Mouse (Mus musculus) heart, adult 2 months (tissue): ENCODE measurements around the gene Gm20431.

Source experiments
- CTCF ChIP-seq: fragments of 200-600 bp; IDR thresholded peaks from 2 replicates; pipeline ENCODE4 v1.8.1; 2022; ENCODE audit warnings: antibody characterized with exemption, mild to moderate bottlenecking, moderate library complexity
- EP300 ChIP-seq: fragments of 200-500 bp; IDR thresholded peaks from 2 replicates; pipeline ENCODE4 v1.6.1; 2011; ENCODE audit warnings: low read depth, low read length, control low read depth; ENCODE audit not compliant: insufficient read depth
- POLR2A ChIP-seq: fragments of 200-500 bp; IDR thresholded peaks from 2 replicates; pipeline ENCODE4 v1.6.1; 2011; ENCODE audit warnings: mild to moderate bottlenecking, low read depth, low read length, control low read depth; ENCODE audit not compliant: insufficient read depth

DNA sequence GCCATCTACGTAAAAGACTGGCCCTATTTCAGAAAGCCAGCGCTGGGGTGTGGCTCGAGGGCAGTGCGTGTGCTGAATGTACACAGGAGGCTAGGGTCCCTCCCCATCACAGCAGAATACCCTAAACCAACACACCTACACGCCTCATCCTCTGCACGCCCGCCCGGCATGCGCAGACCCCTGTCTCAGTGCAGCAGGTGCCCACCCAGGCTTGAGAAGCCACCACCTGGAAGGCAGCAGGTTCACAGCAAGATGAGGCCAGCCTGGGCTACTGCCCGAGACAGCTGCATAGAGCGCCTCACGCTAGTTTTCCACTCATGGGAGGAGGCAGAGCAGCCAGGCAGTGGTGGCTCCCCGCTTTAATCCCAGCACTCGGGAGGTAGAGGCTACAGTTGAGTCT lies 49.2 kb downstream of the Gm20431 start:
- no peak for TF ChIP-seq CTCF
- TF ChIP-seq EP300: no peak
- TF ChIP-seq POLR2A: no peak
